Comparison of ENCODE assay signal across 7 mouse cellular contexts in genomic region chr14:25768261-25768893, GRCm38 (mm10). TPM values are rescaled to one million over a fixed set of nuclear protein-coding genes. Genes with fewer than 3 reads are reported as not detected.
A peak's percentile ranks its signal among the peaks of the same experiment; 100 is the strongest.
DNase-seq lines count a peak whose midpoint lies in the region; ATAC-seq and TF ChIP-seq lines count a peak whose summit lies in the region.

No protein-coding gene starts in this region.

- peaks cover 1% of the 10 kb centered on the region; the same call in 1 of the 2 replicates for H3K79me2 ChIP-seq in MEL (ENCODE audit: control insufficient read depth, insufficient read depth, low read length, poor library complexity)

- no peaks in the 10 kb centered on the region for H3K27me3 ChIP-seq in MEL (ENCODE audit: control insufficient read depth in 1 of 2, insufficient read depth in 2 of 2, low read length in 2 of 2)
- no peaks in the 10 kb centered on the region for H3K27me3 ChIP-seq in heart, embryonic 11.5 days (ENCODE audit: control insufficient read depth, insufficient read depth, low read length)
- H3K27me3 ChIP-seq in kidney, postnatal 0 days (ENCODE audit: insufficient read depth, low read length), result no peaks in the 10 kb centered on the region
- peaks cover 97% of the 10 kb centered on the region for H3K27me3 ChIP-seq in megakaryocyte, embryonic 14.5 days (replicated peaks)
- no peaks in the 10 kb centered on the region for H3K27me3 ChIP-seq in stomach, postnatal 0 days (ENCODE audit: control insufficient read depth, insufficient read depth, low read length)

- H3K9ac ChIP-seq in MEL (ENCODE audit: control insufficient read depth, low read depth, low read length, poor library complexity, severe bottlenecking), result peak overlapping the region; percentile 68
- H3K9ac ChIP-seq in heart, embryonic 11.5 days (ENCODE audit: low read depth, low read length), result peak overlapping the region; percentile 88
- peak overlapping the region; percentile 79 for H3K9ac ChIP-seq in kidney, postnatal 0 days (ENCODE audit: low read depth, low read length)
- peak overlapping the region; percentile 83 for H3K9ac ChIP-seq in stomach, postnatal 0 days (ENCODE audit: low read length)

- TF ChIP-seq RAD21 in MEL (IDR thresholded peaks at IDR 0.05; ENCODE audit: low read depth, low read length), result no peak

- no peak for TF ChIP-seq EP300 in MEL (IDR thresholded peaks at IDR 0.05; ENCODE audit: low read depth in 1 of 2, low read length in 2 of 2)
- TF ChIP-seq EP300 in stomach, postnatal 0 days (optimal IDR thresholded peaks at IDR 0.05), result no peak

- no peak for TF ChIP-seq POLR2A in MEL (IDR thresholded peaks at IDR 0.05; ENCODE audit: control insufficient read depth in 1 of 2, insufficient read depth in 1 of 2, low read depth in 1 of 2, low read length in 2 of 2, poor library complexity in 1 of 2)

- peaks cover 0 to 3% of the 10 kb centered on the region in 2 experiments; a peak in 2 of 4 replicates for H3K4me1 ChIP-seq in MEL (ENCODE audit: control insufficient read depth in 1 of 2, insufficient read depth in 2 of 2, low read length in 2 of 2)
- peaks cover 33% of the 10 kb centered on the region for H3K4me1 ChIP-seq in heart, embryonic 11.5 days (ENCODE audit: control insufficient read depth, insufficient read depth, low read length)
- H3K4me1 ChIP-seq in kidney, postnatal 0 days (replicated peaks; ENCODE audit: insufficient read depth, low read length), result peaks cover 21% of the 10 kb centered on the region
- H3K4me1 ChIP-seq in megakaryocyte, embryonic 14.5 days, result peaks cover 46% of the 10 kb centered on the region
- H3K4me1 ChIP-seq in stomach, postnatal 0 days (replicated peaks; ENCODE audit: control insufficient read depth, insufficient read depth), result peaks cover 7% of the 10 kb centered on the region; the same call in 1 of the 2 replicates

- DNase-seq in CD4-positive, CD25-positive, alpha-beta regulatory T cell, adult 2 months (ENCODE audit: low read depth, low spot score), result peak; percentile 48
- DNase-seq in MEL (ENCODE audit: low read depth, low spot score), result peak; percentile 79
- peak; percentile 50 for DNase-seq in embryo, embryonic 9.5 days (ENCODE audit: extremely low spot score)
- DNase-seq in kidney, postnatal 0 days (ENCODE audit: low spot score), result peak; percentile 54
- DNase-seq in stomach, postnatal 0 days (ENCODE audit: low spot score), result peak; percentile 46

- peak; percentile 32 for ATAC-seq in heart, embryonic 11.5 days (replicated peaks; ENCODE audit: insufficient number of reproducible peaks, low FRiP score, low TSS enrichment)
- ATAC-seq in kidney, postnatal 0 days (replicated peaks; ENCODE audit: low FRiP score, low read depth), result peak; percentile 37
- ATAC-seq in stomach, postnatal 0 days (ENCODE audit: low FRiP score, low TSS enrichment), result peak; percentile 33; the same call in 1 of the 2 replicates

- H3K9me3 ChIP-seq in MEL (replicated peaks; ENCODE audit: insufficient read depth, low read length), result no peaks in the 10 kb centered on the region
- H3K9me3 ChIP-seq in heart, embryonic 11.5 days (replicated peaks; ENCODE audit: control insufficient read depth, low read length), result no peaks in the 10 kb centered on the region
- no peaks in the 10 kb centered on the region for H3K9me3 ChIP-seq in kidney, postnatal 0 days (replicated peaks; ENCODE audit: low read length)
- H3K9me3 ChIP-seq in megakaryocyte, embryonic 14.5 days, result peaks cover 3% of the 10 kb centered on the region; the same call in 1 of the 2 replicates
- H3K9me3 ChIP-seq in stomach, postnatal 0 days (ENCODE audit: control insufficient read depth, low read length), result no peaks in the 10 kb centered on the region

- TF ChIP-seq CTCF in MEL (IDR thresholded peaks at IDR 0.05 in 2 of 3, conservative IDR thresholded peaks at IDR 0.05 in 1 of 3; ENCODE audit: control insufficient read depth in 1 of 3, insufficient read depth in 1 of 3, low read depth in 2 of 3, low read length in 3 of 3, poor library complexity in 1 of 3, severe bottlenecking in 1 of 3), result no peak
- no peak for TF ChIP-seq CTCF in kidney, postnatal 0 days (IDR thresholded peaks at IDR 0.05; ENCODE audit: low read depth)
- no peak for TF ChIP-seq CTCF in stomach, postnatal 0 days (IDR thresholded peaks at IDR 0.05; ENCODE audit: low read depth)

- peak overlapping the region; percentile 14; the same call in 1 of the 2 replicates for H3K27ac ChIP-seq in MEL (ENCODE audit: control insufficient read depth, low read depth, low read length)
- H3K27ac ChIP-seq in heart, embryonic 11.5 days (ENCODE audit: low read depth, low read length), result peak overlapping the region; percentile 79
- H3K27ac ChIP-seq in kidney, postnatal 0 days, result peak overlapping the region; percentile 90
- peak overlapping the region; percentile 93 for H3K27ac ChIP-seq in stomach, postnatal 0 days (replicated peaks)

- under 1% methylated on average over 46 of the region's 50 CpGs for WGBS in heart, embryonic 11.5 days (ENCODE audit: insufficient replicate concordance)
- under 1% methylated on average over 47 of the region's 50 CpGs for WGBS in kidney, postnatal 0 days
- WGBS in stomach, postnatal 0 days, result under 1% methylated on average over 49 of the region's 50 CpGs

- H3K36me3 ChIP-seq in MEL (ENCODE audit: control insufficient read depth in 1 of 2, insufficient read depth in 2 of 2, low read length in 2 of 2), result peaks cover 0 to 2% of the 10 kb centered on the region in 2 experiments; a peak in 2 of 4 replicates
- no peaks in the 10 kb centered on the region for H3K36me3 ChIP-seq in heart, embryonic 11.5 days (ENCODE audit: control insufficient read depth, insufficient read depth, low read length)
- no peaks in the 10 kb centered on the region for H3K36me3 ChIP-seq in kidney, postnatal 0 days (ENCODE audit: insufficient read depth, low read length)
- no peaks in the 10 kb centered on the region for H3K36me3 ChIP-seq in megakaryocyte, embryonic 14.5 days (replicated peaks; ENCODE audit: low read length)
- H3K36me3 ChIP-seq in stomach, postnatal 0 days (ENCODE audit: control insufficient read depth, insufficient read depth, low read length), result no peaks in the 10 kb centered on the region

- H3K4me3 ChIP-seq in MEL (ENCODE audit: control insufficient read depth in 1 of 2, insufficient read depth in 1 of 2, low read depth in 2 of 2, low read length in 2 of 2), result peak overlapping the region; percentile 66 to 74
- H3K4me3 ChIP-seq in heart, embryonic 11.5 days (ENCODE audit: low read depth, low read length), result peak overlapping the region; percentile 78
- peak overlapping the region; percentile 83 for H3K4me3 ChIP-seq in kidney, postnatal 0 days (replicated peaks; ENCODE audit: low read depth, low read length)
- peak overlapping the region; percentile 94 for H3K4me3 ChIP-seq in megakaryocyte, embryonic 14.5 days (replicated peaks)
- peak overlapping the region; percentile 78 for H3K4me3 ChIP-seq in stomach, postnatal 0 days (ENCODE audit: low read depth, low read length)

- H3K4me2 ChIP-seq in heart, embryonic 11.5 days, result peak overlapping the region; percentile 94
- H3K4me2 ChIP-seq in kidney, postnatal 0 days (ENCODE audit: low read length), result peak overlapping the region; percentile 90
- peak overlapping the region; percentile 86 for H3K4me2 ChIP-seq in stomach, postnatal 0 days (replicated peaks; ENCODE audit: low read depth)

TF ChIP-seq in MEL, 35 proteins besides CTCF, POLR2A, EP300 and RAD21:
- TF ChIP-seq MXI1 (IDR thresholded peaks at IDR 0.05; ENCODE audit: low read depth, low read length) (peak; percentile 31; the same call in 1 of the 2 replicates), UBTF (IDR thresholded peaks at IDR 0.05; ENCODE audit: borderline replicate concordance, insufficient read depth, low read depth, low read length) (peak; percentile 85; the same call in 1 of the 2 replicates), POLR2AphosphoS2 (IDR thresholded peaks at IDR 0.05; ENCODE audit: low read length) (no peak), MYC (IDR thresholded peaks at IDR 0.05; ENCODE audit: low read depth, low read length) (no peak), TCF12 (IDR thresholded peaks at IDR 0.05; ENCODE audit: low read depth, low read length) (no peak), GABPA (IDR thresholded peaks at IDR 0.05; ENCODE audit: low read depth, low read length) (no peak), TBP (IDR thresholded peaks at IDR 0.05; ENCODE audit: low read depth, low read length) (no peak), BHLHE40 (IDR thresholded peaks at IDR 0.05; ENCODE audit: borderline replicate concordance, low read depth, low read length) (no peak), HCFC1 (IDR thresholded peaks at IDR 0.05; ENCODE audit: low read depth, low read length) (0 out of 2 replicates have a peak, but pooled peaks have one; percentile 16), NRF1 (IDR thresholded peaks at IDR 0.05; ENCODE audit: insufficient read depth, low read depth, low read length, poor library complexity, severe bottlenecking) (no peak), TAL1 (IDR thresholded peaks at IDR 0.05; ENCODE audit: low read length) (no peak), ETS1 (IDR thresholded peaks at IDR 0.05; ENCODE audit: low read depth, low read length) (no peak), ZKSCAN1 (IDR thresholded peaks at IDR 0.05; ENCODE audit: low read depth, low read length) (no peak)

RNA-seq across cellular contexts. Expression of gene Zcchc24, which starts 0.5 kb away (rescaled TPM):
- total RNA-seq in MEL (2012; rRNA removed), result 1.8 and 2.3 TPM in 2 replicates
- 1 to 10 TPM in 1 of 2 experiments, not detected in 1; 8.7 TPM for polyA plus RNA-seq in MEL (2012; ENCODE audit: insufficient read depth in 1 of 2, insufficient read length in 2 of 2, low read depth in 1 of 2, low replicate concordance in 2 of 2, missing spikeins in 1 of 2)
- 18.9 and 22.6 TPM in 2 replicates for polyA plus RNA-seq in heart, embryonic 11.5 days (2014; fragmentation: Nextera tagmentation; extraction: Ambion mirVana)
- polyA plus RNA-seq in kidney, postnatal 0 days (2015; fragmentation: Nextera tagmentation; extraction: Ambion mirVana), result 15.7 and 15.9 TPM in 2 replicates
- 0.96 and 1.7 TPM in 2 replicates for polyA plus RNA-seq in megakaryocyte, embryonic 14.5 days (2012; ENCODE audit: insufficient read depth, low replicate concordance)
- 11.3 and 11.9 TPM in 2 replicates for polyA plus RNA-seq in stomach, postnatal 0 days (2015; fragmentation: Nextera tagmentation; extraction: Ambion mirVana)

Comparison
In these comparisons a context has a peak if more than half of its experiments do, and no peak if none do; other contexts are left out.
1. Peak in every context shown above with its lines: DNase-seq, ATAC-seq, H3K4me3 ChIP-seq and H3K27ac ChIP-seq.
2. H3K27ac ChIP-seq: peak in every context shown above with its lines; median percentile 93 in stomach, postnatal 0 days; 90 in kidney, postnatal 0 days; 79 in heart, embryonic 11.5 days; 14 in MEL.